Mouse (Mus musculus) bone marrow, adult 2 months (tissue): ENCODE measurements around the gene Trappc6a. TPM values are rescaled to one million over a fixed set of nuclear protein-coding genes. Genes with fewer than 3 reads are reported as not detected.
A peak's percentile ranks its signal among the peaks of the same experiment; 100 is the strongest.

Experiments used
- H3K27ac ChIP-seq: fragments of 200-500 bp; 2 replicates; pipeline ENCODE4 v1.5.1; 2012; ENCODE audit warnings: low read depth, mild to moderate bottlenecking, control low read depth, inconsistent platforms, low read length; ENCODE audit not compliant: control insufficient read depth, poor library complexity, insufficient read depth
- H3K4me1 ChIP-seq: fragments of 200-500 bp; 2 replicates; pipeline ENCODE4 v1.6.1; 2011; ENCODE audit warnings: low read length; ENCODE audit not compliant: control insufficient read depth, insufficient read depth
- H3K4me3 ChIP-seq: fragments of 200-500 bp; replicated peaks from 2 replicates; pipeline ENCODE3; 2011; ENCODE audit warnings: mild to moderate bottlenecking, low read depth, low read length, control low read depth; ENCODE audit not compliant: control insufficient read depth
- CTCF ChIP-seq: fragments of 200-500 bp; IDR thresholded peaks from 2 replicates; pipeline ENCODE4 v1.5.1; 2011; ENCODE audit warnings: low read length, control low read depth; ENCODE audit not compliant: control insufficient read depth, insufficient read depth
- POLR2A ChIP-seq: fragments of 200-500 bp; IDR thresholded peaks from 2 replicates; pipeline ENCODE4 v1.6.1; 2011; ENCODE audit warnings: low read depth, mild to moderate bottlenecking, control low read depth, low read length, borderline replicate concordance; ENCODE audit not compliant: control insufficient read depth
- WGBS: fragments of 180-500 bp; shearing (Covaris S2); methylation state at CpG from one replicate; pipeline ENCODE4 v1.1.7; 2018; 5-methylcytosine and 5-hydroxymethylcytosine counted together
- polyA plus RNA-seq: library from polyadenylated mRNA; stranded (reverse); fragments of >200 nt; gene quantifications from 2 replicates; pipeline ENCODE4 v1.2.4, GENCODE M21; 2011; ENCODE audit warnings: low replicate concordance; ENCODE audit not compliant: missing spikeins, insufficient read depth, insufficient read length

Gene Trappc6a
- polyA plus RNA-seq, 1 experiment: 12.4 TPM

- WGBS: 89% methylated on average over 2 of the region's 2 CpGs
- H3K4me1 ChIP-seq: no peaks in the 10 kb centered on the region
- no peak overlapping the region for H3K27ac ChIP-seq
- TF ChIP-seq POLR2A (no peak), CTCF (no peak)
- H3K4me3 ChIP-seq: no peak overlapping the region
These were observed 39.3 kb downstream of the Trappc6a start for GRCm38 (mm10) chr7:19547344-19547969.

DNA sequence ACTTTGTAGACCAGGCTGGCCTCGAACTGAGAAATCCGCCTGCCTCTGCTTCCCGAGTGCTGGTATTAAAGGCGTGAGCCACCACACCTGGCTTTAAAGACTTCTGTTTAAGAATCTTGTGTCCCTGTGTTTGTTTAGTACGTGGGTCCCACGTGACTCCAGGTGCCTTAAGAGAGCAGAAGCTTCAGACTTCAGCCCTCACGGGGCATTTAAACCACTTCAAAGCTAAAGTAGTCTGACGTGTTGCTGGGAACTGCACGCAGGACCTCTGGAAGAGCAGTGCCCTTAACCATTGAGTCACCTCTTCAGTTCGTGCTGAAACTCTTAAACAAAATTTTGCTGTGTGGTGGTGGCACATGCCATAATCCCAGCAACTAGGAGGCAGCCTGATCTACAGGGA lies 41.2 kb downstream of the Trappc6a start:
- H3K4me3 ChIP-seq: no peak overlapping the region
- no peaks in the 10 kb centered on the region for H3K4me1 ChIP-seq
- whole genome bisulfite sequencing: 88% methylated on average over 10 of the region's 10 CpGs
- TF ChIP-seq POLR2A (no peak), CTCF (no peak)
- no peak overlapping the region for H3K27ac ChIP-seq

DNA sequence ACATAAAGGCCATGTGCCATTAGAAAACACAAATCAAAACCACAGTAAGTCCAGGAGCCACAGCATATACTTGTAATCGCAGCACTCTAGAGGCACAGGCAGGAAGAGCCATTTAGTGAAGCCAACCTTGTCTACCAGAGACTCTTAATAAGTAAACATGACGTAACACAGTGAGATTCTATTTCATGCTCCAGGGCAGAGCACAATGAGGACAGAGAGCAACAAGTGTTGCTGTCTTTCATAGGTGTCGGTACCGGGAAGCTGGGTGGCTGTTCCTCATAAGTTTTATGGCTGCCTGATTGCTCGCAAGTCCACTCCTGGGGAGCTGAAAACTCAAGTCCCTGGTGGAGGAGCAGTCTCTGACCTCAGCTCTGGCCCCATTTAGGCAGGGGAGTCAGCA lies 43.4 kb downstream of the Trappc6a start:
- Histone ChIP-seq H3K4me3 (no peak overlapping the region), H3K27ac (no peak overlapping the region), H3K4me1 (no peaks in the 10 kb centered on the region)
- TF ChIP-seq POLR2A (no peak), CTCF (no peak)
- 81% methylated on average over 5 of the region's 5 CpGs for WGBS

DNA sequence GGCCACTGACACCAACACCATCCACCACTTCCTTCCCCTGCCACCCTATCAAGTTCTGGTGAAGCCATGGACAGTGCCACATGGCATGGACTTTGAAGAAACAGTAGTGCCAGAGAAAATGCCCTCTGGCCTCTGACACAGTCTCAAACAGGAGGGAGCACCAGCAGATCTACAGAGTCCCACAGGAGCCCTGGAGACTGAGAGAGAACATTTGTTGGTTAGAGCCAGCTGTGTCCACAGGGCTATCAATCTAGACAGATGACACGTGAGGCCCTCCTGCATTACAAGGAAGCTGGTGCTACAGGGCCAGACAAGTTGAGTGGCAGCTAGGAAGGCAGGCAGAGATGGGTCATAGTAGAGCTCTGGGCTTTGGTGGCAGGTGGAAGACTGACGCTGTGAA lies 44.2 kb downstream of the Trappc6a start:
- WGBS: 26% methylated on average over 2 of the region's 2 CpGs
- Histone ChIP-seq H3K27ac (no peak overlapping the region), H3K4me1 (no peaks in the 10 kb centered on the region), H3K4me3 (no peak overlapping the region)
- TF ChIP-seq CTCF (no peak), POLR2A (no peak)

DNA sequence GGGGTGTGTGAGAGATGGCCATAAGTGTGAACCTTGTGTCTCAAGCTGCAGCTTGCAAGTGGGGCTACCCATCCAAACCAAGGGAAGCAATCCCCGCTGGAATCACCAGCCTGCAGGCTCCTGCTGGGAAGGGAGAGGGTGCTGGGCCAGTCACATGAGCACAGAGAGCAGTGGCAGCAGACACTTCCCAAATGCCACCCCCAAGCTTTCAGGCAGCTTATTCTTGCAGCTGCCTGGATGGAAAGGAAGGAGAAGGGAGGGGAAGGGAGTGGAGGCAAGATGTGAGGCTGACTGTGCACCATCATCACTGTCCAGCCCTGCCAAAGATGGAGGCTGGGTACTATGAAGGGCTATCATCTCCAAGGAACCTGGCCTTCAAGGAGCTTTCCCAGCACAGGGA lies 46.0 kb downstream of the Trappc6a start:
- Histone ChIP-seq H3K4me1 (no peaks in the 10 kb centered on the region; the same call in 1 of the 2 replicates), H3K27ac (no peak overlapping the region), H3K4me3 (no peak overlapping the region)
- 96% methylated on average over 1 of the region's 1 CpGs for WGBS
- TF ChIP-seq POLR2A: no peak
- no peak for TF ChIP-seq CTCF

- Histone ChIP-seq H3K27ac (no peak overlapping the region), H3K4me1 (peaks cover 7% of the 10 kb centered on the region), H3K4me3 (no peak overlapping the region)
- TF ChIP-seq CTCF (no peak), POLR2A (no peak)
- 89% methylated on average over 2 of the region's 2 CpGs for WGBS
These were observed 48.9 kb downstream of the Trappc6a start for GRCm38 (mm10) chr7:19557086-19557485.

GRCm38 (mm10) chr7:19557982-19558900 lies 50.0 kb downstream of the Trappc6a start:
- no peak overlapping the region for H3K27ac ChIP-seq
- H3K4me1 ChIP-seq: peaks cover 7% of the 10 kb centered on the region
- TF ChIP-seq POLR2A: no peak
- TF ChIP-seq CTCF: no peak
- WGBS: 88% methylated on average over 6 of the region's 6 CpGs
- H3K4me3 ChIP-seq: no peak overlapping the region

GRCm38 (mm10) chr7:19558965-19559364 lies 50.8 kb downstream of the Trappc6a start:
- TF ChIP-seq POLR2A (no peak), CTCF (peak; percentile 52)
- H3K4me3 ChIP-seq: no peak overlapping the region
- H3K27ac ChIP-seq: no peak overlapping the region
- WGBS: 60% methylated on average over 2 of the region's 2 CpGs
- peaks cover 8% of the 10 kb centered on the region for H3K4me1 ChIP-seq
